Mouse (Mus musculus) telencephalon, adult 2 months (tissue): Measurements from ENCODE around the gene Chchd6.
A peak's percentile ranks its signal among the peaks of the same experiment; 100 is the strongest.

ENCODE experiments used
- DNase-seq: peaks from one replicate; pipeline ENCODE4 v3.0.0-alpha.2; 2011; ENCODE audit warnings: low read depth, low spot score

The Chchd6 gene

DNA sequence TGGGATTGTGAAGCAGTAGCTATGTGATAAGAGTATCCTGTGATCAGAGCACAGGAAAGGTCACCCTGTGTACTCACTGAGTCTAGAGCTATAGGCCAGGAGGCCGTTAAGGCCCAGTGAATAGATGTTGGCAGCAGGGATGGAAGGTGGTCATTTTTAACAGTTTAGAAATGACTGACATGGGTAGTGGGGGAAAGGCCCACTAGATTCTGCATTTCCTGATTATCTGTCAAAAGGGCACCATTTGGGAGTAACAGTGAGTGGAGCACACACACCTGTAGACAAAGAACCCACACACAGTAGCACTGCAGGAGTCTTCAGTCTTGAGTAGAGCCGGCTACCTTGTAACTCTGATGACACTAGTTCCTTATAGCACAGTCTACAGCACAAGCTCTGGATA, 141.0 kb downstream of the Chchd6 start:
- DNase-seq: no peak

DNA sequence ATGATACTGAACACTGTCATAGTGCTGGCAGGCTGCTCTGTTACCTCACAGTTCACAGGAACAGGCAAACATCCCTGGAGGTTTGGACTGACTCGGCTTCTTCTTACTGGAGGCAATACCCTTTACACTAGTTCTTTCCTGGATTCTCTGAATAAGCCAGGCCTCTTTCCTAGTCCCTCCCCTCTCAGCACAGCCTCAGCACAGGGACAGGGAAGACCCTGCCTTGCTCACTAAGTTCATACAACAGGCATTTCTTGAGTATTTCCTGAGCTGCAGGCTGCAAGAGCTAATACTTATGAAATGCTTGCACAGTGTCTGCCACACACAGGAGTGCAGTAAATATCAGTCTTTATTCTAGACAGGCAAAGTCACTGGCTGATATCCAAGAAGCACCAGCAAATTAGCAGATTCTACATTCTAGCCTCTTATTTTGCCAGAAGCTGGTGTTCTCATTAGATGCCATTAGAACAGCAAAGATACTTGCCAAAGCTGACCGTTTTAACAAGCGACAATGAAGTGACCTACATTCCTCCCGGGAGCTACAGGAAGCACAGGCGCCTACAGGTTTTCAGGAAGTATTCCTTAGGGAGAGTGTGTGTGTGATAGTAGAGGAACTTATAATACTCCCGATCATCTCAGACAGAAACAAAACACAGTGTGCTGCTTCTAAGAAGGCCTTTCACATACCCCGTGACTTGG, 142.3 kb downstream of the Chchd6 start:
- DNase-seq: no peak

DNA sequence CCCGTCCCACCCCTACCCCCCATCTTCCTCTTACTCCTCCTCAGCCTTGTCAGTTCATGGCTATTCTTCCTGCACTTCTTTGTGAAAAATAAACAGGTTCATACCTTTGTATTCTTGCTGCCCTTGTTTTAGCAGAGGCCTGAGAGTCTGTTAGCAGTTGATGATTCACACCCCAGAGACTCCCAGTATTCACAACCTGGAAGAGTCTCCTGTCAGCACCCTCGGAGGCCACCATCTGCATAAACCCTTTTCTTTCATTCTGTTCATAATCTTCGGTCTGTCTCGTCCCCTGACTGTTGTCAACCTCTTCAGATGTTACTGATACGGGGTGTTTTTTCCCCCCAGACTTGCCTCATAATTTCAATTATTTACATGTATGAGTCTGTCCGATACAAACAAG, 143.1 kb downstream of the Chchd6 start:
- DNase-seq: no peak

DNA sequence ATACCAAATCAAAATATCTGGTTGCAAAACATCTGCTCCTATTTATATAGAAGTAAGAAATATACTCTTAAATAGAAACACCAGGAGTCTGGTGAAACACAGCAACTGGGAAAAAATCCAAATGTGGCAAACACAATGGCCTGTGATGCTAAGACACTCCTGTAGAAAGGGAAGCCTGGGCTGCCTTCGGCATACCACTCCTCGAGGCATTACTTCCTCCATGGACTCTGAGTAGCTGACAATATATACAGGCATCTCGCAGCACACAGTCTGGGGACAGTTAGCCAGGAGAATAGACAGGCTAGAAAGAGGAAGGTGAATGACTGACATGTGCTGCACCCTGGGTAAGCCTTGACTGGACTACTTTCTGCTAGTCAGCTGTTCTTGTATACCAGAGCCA, 146.7 kb downstream of the Chchd6 start:
- no peak for DNase-seq

DNA sequence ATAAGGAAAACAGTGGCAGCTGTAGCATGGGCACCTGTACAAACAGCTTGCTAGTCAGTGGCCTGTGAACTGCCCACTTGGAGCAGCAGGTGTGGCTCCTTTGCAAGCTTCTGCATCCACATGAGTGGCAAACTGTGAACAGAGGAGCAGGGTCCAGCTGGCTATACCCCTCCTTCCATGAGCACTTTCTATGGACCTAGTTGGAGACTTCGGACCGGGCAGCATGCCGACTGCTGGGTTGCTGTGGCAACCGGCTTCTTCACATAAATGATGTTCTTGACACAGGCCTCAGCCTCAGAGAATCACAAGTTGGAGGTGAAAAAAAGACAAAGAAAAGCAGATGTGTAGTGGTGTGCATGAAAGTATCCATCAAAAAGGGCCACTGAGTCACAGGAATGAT, 154.8 kb downstream of the Chchd6 start:
- no peak for DNase-seq

DNA sequence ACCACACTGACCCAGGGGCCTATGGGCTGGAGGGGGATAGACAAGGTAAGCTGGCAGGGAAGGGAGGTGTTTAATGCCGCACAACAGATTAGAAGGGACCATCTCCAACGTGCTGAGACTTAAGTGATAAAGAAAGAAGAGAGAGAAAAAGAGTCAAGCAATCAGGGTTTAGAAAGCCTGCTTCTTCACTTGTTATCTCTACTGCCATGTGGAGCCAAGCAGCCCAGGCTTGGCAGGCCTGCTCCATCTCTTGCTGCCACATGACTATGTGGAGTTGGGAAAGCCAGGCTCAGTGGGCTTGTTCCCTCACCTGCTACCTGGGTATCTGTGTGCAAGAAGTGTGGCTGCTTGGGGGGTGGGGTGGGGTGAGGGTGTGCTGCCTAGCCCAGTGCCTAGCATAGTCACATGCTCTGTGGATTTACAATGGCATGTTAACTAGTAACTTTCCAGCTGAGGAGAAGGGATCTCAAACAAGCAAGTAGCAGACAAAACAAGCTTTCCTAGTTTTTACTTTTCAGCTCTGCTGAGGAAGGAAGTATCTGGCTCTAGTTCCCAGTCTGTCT, 163.5 kb downstream of the Chchd6 start:
- no peak for DNase-seq

DNA sequence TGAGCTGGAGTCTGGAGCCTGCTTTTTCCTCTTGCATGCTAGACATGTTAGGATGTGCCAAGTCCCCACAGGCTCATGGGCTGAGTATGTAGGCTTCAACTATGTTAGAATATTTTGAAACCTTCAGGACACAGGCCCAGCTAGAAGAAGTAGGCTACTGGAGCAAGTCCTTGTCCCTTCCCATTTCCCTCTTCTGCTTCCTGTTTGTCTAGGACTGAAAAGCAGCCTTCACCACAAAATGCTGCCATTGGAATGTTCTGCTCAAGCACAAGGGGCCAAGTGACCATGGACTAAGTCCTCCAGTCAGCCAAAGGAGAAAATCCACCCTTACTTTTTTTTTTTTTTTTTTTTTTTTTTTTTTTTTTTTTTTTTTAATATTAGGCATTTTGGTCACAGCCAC, 164.7 kb downstream of the Chchd6 start:
- DNase-seq: no peak

DNA sequence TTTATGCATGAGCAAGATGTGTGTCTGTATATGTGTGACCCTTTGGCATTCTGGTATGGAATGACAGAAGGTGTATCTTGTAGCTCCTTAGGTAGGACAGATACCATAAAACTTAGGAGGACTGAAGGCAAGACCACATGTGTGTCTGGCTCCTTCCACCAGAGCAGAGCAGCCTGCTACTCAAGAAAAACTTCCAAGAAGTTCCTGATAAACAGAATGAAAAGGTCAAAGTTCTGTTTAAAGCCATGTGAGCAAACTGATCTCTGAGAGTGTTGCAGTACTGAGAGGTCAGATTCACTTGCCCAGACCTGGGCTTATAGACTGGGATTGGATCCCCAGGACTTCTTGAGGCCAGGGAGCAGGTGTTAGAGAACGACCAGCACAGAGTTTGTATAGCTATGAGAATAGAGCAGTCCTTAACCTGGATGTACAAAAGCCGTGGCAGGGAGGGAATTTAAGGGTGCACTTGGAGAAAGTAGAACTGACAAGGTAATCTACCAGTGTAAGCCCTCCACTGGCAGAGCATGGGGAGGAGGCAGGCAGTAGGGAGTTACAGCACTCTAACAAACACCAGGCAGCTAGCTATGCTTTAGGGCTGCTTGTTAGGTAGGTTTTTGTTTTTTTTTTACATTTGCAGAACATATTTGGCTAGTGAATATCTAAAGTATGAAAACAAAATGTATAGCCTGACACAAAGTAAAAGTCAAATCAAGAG, 166.6 kb downstream of the Chchd6 start:
- DNase-seq: no peak

DNA sequence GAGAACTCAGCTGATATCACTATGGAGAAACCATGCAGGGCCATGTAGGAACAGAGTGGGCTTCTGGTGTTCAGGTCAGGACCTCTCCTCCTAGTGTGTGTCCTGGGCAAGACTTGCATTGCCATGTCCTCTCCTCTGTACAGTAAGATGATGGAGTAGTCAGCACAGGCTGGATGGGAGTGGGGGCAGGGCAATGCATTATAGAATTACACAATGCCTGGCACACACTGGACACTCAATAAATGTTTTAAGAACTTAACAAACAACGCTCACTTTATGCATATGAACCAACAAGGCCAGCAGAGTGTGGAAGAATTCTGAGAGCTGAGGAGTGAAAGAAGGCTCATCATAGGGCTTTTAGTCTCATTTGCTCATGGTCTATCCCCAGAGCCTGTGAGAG, 171.0 kb downstream of the Chchd6 start:
- no peak for DNase-seq

DNA sequence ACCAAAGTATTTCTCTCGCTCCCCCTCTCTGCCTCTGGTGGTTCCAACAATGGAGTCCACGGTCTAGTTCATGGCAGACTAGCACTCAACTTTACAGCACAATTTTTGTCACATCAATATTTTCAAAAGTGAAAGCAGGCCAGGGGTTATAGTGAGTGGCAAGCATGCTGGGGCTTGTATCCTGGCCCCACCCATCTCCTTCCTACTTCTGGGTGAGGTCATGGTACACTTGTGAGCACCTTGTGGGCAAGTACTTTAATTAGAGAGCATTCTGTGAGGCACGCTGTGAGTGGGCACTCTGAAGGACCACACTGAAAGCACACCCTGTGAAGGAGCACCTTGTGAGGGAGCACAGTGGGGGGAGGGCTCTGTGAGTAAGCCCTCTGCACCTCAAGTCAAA, 172.8 kb downstream of the Chchd6 start:
- no peak for DNase-seq

DNA sequence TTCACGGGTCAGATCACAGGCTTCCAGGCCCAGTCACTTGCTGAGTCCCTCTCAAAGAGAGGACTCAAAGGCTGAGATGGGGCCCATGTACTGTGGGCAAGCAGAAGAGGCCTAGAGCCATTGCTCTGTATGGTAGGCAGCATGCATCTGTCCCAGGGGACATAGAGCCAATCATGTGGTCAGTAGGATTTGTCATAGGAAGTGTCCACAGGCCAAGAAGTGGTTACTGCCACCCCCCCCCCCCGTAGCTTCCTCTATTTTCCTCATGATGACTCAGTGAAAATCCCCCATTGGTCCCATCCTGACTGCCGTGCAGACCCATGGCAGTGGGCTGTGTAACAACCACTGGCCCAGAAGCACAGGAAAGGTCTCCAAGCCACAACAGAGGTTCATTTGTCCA, 173.5 kb downstream of the Chchd6 start:
- no peak for DNase-seq

DNA sequence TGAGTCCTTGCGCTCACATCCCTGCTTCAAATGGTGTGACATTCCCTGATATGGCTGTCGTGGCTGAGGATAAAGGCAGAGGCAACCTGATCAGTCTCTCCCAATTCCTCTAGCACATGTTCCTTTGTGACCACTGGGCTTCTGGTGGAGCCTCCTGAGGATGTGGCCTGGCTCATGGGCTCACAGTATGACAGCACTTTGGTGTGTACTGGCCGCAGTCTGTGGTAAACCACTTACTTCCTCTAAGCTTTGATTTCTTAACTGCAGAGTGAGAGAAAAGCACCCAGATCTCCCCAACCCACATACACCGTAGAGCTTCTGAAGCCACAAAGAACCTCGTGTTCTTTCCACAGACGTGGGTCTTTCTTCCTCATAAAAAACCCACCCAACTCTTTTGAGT, 173.9 kb downstream of the Chchd6 start:
- DNase-seq: no peak

DNA sequence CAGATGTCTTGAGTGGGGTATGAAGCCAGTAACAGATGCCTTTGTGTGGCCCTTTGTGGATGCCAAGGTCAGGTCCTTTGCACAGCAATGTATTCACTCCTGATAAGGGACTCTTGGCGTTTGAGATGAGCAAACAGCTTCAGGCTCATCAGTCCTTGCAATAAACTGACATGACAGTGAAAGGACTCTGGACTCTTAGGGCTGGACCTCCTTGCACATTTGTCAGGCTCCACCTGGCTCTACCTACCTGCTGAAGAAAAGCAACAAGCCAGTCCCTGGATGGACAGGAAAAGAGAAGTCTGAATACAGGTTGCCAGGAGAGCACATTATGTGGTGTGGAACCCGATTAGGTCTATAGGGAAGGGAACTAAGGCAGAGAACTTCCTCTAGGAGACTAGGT, 174.7 kb downstream of the Chchd6 start:
- DNase-seq: no peak

DNA sequence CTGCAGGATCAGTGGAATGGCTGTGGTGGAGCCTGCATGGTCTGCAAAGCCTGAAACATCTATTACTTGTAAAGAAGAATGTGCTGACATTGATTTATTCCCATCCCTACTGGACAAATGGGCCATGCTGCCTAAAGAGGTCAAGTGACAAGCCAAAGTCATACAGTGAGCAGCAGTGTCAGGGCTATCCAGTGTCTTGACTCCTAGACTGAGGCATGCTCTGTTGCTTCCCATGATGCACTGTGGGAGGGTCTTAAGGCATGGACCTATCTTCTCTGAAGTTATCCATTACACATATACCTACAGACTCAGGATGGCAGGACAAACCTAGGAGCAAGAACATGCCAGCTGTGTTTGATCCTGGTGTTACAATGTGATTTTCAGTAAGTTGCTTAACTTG, 175.3 kb downstream of the Chchd6 start:
- DNase-seq: no peak

DNA sequence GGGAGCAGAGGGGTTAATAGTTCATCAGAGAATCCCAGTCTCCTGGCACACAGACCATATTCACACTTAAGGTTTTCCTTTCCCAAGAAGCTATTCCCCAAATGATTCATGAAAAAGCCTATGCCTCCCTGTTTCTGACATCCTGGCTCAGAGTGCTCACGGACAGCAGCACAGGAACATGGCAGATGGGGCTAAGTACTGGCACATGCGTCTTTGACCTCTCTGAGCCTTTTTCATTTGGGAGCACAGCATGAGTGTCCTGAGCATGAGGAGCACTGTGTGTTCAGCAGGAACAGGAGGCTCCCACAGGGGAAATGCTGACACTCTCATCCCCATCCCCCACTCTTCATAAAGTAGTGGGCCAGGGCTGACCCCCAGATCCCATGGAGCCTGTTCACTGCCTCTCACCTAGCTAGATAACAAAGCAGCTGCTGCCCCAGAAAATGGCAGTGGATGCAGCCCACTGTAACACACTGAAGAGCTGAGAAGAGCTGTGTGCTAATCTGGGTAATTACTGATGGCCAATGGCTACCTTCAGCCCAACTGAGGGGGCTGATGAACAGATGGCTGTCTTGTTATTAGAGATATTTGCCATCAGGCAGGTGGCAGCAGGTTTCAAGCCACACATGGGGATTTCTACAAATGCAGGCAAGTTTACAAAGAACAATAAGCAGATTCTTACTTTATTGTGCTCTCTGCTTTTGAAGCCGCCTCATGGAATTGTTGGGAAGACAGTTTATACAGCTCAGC, 176.2 kb downstream of the Chchd6 start:
- DNase-seq: no peak

DNA sequence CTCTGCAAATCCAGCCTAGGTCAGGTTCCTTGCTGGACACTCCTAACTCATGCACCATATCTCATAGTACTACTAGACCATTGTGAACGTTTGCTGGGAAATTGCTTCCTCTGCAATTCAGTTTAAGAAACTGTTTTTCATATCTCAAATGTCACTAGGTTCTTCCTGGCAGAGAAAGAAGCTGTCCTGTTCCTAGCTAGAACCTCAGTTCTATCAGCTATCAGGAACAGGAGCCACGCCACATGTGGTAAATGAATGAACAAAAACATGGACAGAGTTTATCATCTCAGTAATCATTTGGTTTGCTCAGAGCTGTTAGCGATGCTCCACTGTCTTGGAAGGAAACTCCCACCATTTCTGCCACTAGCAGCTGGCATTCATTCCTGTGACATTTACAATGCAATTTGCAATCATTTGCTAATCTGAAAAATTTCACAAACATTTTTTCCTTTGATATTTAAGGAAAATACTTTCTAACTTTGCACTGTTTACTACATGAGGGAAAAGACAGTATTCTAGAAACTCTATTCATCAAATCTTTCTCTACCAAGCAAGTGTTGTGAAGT, 179.3 kb downstream of the Chchd6 start:
- DNase-seq: peak; percentile 28

DNA sequence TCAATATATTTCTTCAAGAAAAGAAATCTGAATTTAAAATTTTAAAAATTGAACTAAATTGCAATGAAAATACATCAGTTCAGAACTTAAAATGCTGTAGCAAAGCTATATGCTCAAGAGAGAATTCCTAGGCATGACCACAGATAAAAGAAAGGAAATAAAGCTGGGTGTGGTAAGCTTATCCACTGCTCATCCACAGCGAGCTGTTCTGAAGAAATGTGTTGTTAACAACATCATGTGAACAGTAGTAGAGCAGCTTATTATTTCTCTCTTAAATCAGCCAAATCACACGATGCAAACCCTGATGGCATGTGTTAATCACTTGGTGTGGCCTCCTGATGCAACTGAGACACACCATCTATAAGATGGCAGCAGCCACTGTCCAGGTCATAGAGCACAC, 180.4 kb downstream of the Chchd6 start:
- no peak for DNase-seq

DNA sequence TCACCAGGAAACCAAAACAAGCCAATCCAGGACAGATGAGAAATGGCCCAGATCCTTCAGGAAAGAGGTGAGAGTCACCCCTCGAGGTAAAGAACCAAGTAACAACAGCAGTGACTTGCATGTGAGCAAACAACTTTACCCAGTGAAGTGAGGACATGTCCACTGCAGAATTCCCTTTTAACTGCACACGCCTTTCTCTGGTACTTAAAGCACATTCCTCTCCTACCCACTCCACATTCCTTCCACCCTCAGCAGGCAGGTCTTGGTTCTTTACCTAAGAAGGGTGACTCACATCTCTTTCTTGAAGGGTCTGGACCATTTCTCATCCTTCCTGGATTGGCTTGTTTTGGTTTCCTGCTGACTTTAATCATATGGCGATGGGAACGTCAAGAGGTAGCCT, 181.3 kb downstream of the Chchd6 start:
- DNase-seq: no peak

DNA sequence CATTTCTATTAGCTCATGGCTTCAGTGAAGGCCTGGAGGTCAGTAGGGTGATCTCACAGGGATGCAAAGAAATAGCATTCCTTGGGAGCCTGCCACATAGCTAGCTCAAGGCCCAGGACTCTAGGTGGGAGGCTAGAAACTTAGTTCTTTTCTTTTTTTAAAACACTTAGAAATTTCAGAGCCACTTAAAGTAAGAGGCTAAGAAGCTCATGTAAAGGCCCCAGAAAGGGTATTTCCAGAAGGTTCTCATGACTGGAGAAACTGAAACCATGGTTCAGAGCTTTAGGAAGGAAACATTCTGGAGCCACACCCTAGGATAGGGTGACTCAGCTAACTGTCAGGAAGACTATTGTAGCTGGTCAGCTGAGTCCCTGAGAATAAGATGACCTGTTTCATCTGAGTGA, 182.0 kb downstream of the Chchd6 start:
- no peak for DNase-seq

DNA sequence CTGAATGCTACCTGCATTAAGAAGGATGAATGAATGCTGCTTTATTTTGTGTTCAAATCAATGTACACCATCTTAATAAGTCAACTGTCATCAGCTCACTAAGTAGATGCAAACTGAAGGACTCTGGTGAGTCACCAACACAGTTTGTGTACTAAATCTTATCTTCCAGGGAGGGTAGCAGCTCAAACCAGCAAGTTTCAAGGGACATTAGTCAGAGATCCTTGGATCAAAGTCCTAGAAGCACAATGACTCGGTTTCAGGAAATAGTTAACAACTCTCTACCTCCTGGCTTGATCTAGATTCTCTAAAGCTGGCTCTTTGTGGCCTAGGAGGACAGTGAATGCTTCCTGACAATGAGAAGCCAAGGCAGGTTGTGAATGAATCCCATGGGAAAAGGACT, 182.9 kb downstream of the Chchd6 start:
- no peak for DNase-seq

DNA sequence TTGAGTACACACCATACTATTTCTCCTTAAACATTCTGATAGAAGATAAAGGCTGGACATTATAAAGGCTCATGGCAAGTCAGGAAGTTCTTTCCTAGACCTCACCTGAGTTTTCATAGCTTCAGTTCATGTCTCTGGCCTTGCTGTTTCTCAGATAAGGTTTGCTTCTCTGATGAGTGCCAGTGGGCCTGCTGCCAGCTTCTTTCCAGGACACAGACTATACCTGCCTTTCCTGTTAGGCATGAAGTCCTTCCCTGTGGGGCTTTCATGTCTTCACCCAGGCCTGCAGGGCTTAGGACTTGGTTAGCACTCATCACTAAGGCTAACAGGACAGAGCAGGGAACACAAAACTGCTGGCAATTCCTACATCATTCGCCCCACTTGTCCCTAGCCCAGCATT, 186.4 kb downstream of the Chchd6 start:
- DNase-seq: no peak

DNA sequence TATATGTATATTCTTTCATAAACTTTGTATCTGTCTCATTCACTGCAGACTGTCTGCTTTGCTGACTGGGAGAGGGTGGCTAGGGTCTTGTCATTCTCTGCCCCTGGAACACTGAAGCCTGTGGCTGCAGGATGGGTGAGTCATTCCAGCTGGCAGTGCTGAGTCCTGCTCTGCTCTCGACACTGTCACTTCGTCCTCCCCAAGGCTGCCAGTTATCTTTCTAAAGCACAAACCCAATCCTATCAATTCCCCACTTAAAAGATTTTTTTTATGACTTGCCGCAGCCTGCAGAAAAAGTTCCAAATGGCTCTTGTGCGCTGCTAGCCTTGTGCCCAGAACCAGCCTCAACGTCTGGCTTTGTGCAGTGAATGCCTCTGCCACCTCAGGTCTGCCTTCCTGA, 187.2 kb downstream of the Chchd6 start:
- DNase-seq: no peak
